Mouse (Mus musculus) liver, embryonic 18 days (tissue): ENCODE data around the gene Adamtsl4. TPM values are rescaled to one million over a fixed set of nuclear protein-coding genes. Genes with fewer than 3 reads are reported as not detected.

Source experiments
- polyA plus RNA-seq: library from polyadenylated mRNA; depleted of rRNA; stranded (reverse); fragments of >200 nt; gene quantifications from 2 replicates; pipeline ENCODE4 v1.2.3, GENCODE M21; 2012; rRNA removed

Gene Adamtsl4
- polyA plus RNA-seq, result 0.88 and 1.5 TPM in 2 replicates

DNA sequence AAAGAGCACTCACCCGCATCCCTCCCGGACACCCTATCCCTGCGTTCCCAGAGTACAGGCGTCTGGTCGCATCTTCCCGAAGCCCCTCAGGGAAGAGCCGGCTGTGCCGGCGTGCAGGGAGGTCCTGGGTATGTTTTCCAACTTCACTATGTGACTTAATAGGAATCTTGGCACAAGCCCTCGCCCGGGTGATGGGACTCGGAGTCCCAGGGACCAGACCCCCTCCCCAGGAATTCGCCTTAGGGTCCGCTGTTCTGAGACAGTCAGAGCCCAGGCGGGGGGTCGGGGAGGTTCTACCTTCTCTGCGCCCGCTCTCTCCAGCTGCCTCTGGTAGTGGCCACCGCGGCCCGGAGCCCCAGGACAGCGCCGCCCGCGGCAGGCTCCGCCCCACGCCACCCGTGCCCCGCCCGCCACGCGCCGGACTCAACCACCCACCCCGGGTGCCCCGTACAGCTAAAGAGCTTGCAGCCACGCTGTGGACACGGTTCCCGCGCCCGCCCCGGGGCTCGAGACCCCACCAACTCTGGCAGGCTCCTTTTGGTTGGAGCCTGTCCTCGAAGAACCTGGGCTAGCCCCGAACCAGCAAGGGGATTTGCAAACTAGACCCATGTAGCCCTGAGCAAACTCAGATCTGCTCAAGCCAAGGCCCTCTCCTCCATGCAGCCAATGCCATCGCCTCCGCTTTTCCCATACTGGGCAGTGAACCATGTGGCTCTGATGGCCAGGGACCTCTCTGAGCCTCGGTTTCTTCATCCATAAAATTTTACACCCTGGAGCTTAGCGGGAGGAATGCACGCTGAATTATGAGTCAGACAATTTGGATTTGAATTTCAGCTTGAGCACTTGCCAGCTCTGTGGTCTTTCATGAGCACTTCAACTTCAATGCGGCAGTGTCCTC, at the start of gene Adamtsl4:
Gene Adamtsl4, minus strand, starts transcription at position 394 of the 898 bp plus-strand sequence.

DNA sequence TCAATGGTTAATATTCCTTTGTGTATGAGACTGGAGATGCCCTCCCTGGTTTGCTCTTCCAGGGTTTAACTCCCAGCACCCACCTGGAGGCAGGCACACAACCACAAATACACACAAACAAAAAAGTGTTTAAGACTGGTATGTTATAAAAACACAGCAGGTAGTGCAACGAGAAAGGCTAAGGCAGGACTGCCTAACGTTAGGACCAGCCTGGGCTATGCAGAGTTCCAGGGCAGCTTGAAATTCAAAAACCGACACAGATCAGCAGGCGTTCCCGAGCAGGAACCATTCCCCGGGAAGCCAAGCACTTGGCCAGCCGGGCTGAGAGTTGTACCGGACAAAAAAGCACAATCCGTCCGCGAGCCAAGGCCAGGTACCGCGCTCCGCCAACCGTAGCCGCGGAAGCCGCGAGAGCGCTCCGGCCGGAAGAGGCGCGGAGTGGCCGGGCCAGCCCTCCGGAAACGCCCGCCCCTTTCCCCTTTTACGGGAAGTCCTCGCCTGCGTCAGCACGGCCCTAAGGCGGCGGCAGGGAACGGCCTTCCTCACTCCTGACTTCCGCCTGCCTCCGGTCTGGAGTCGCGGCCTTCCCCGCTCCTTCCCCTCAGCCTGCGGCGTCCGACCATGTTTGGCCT, 29.4 kb downstream of the Adamtsl4 start, which contains the start of gene Mcl1:
Gene Mcl1, plus strand, starts transcription at position 553 of the 632 bp plus-strand sequence.

Other genes starting within 250 kb of the Adamtsl4 start
- gene Ctsk, start 188.7 kb downstream of the Adamtsl4 start, polyA plus RNA-seq, result 1.2 and 1.4 TPM in 2 replicates
- 48.7 and 63.1 TPM in 2 replicates for gene Ctss, start 161.1 kb downstream of the Adamtsl4 start, polyA plus RNA-seq
- not detected in 2 replicates for gene Hormad1, start 128.2 kb downstream of the Adamtsl4 start, polyA plus RNA-seq
- 9.9 and 10.3 TPM in 2 replicates for gene Golph3l, start 99.0 kb downstream of the Adamtsl4 start, polyA plus RNA-seq
- 11.0 and 11.3 TPM in 2 replicates for gene Ensa, start 62.9 kb downstream of the Adamtsl4 start, polyA plus RNA-seq
- gene Mcl1, start 29.1 kb downstream of the Adamtsl4 start, polyA plus RNA-seq, result 35.9 and 40.1 TPM in 2 replicates
- 50.8 and 75.0 TPM in 2 replicates for gene Ecm1, start 51.7 kb upstream of the Adamtsl4 start, polyA plus RNA-seq
- gene Tars2, start 72.3 kb upstream of the Adamtsl4 start, polyA plus RNA-seq, result 17.8 and 20.3 TPM in 2 replicates
- 4.3 and 5.5 TPM in 2 replicates for gene Rprd2, start 130.9 kb upstream of the Adamtsl4 start, polyA plus RNA-seq
- gene Prpf3, start 168.0 kb upstream of the Adamtsl4 start, polyA plus RNA-seq, result 12.6 and 13.8 TPM in 2 replicates
- gene Mrps21, start 183.6 kb upstream of the Adamtsl4 start, polyA plus RNA-seq, result 95.6 and 96.2 TPM in 2 replicates
- 0.85 and 1.1 TPM in 2 replicates for gene Ciart, start 194.3 kb upstream of the Adamtsl4 start, polyA plus RNA-seq
- gene BC028528, start 204.1 kb upstream of the Adamtsl4 start, polyA plus RNA-seq, result 5.3 and 6.8 TPM in 2 replicates
- 27.8 and 30.9 TPM in 2 replicates for gene Aph1a, start 206.1 kb upstream of the Adamtsl4 start, polyA plus RNA-seq
- 9.3 and 12.0 TPM in 2 replicates for gene Car14, start 216.8 kb upstream of the Adamtsl4 start, polyA plus RNA-seq
- 59.5 and 63.3 TPM in 2 replicates for gene Anp32e, start 241.3 kb upstream of the Adamtsl4 start, polyA plus RNA-seq